Mouse (Mus musculus): ENCODE results near the gene Foxb1.

The Foxb1 gene

DNA sequence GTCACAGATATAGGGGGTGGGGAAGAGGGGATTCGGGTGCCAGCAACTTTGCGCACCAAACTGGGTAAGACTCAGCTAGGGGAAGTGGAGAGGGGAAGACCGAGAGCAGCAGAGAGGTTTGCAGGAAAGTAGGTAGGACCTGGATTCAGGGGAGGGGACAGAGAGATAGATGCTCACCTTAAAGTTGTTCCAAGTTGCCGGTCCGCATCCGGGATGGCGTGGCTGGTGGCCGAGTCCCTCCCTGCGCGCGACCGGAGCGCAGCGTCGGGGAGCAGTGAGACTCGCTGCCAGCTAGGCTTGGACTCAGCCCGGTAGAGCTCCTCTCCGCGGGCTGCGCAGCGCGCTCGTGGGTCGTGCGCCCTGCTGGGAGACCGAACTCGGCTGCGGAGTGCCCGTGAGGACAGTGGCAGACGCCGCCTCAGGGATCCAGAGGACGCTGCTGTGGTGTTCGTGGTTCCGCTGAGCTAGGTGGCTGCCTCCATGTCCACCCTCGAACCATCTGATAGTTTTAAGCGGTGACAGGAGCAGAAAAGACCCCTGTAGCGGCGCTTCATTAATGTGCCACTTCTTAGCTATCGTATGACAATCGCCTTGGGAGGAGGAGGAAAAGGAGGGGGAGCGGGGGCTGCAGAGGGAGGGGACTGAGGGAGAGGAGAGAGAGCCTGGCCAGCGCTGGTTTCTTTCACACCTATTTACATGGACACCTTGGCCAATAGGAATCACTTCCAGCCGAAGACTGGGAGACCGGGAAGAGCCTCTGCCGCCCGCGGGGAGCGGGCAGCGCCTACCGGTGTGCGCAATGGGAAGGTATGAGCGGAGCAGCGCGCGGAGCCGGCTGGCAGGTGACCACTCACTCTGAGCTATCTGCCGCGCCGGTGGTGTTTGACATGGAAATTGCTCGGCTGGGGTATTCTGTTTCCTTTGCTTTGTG is at the start of gene Foxb1:
Gene Foxb1, minus strand, starts transcription at position 570 of the 931 bp plus-strand sequence.
- in situ Hi-C loops (cut with MboI; ENCODE audit: low pct_unique_long_range_greater_than_20kb in 1 of 2, low sequenced_read_pairs in 2 of 2, unreplicated experiment in 1 of 2), result no loop called here

GRCm38 (mm10) chr9:69790562-69790961 is 29.8 kb upstream of the Foxb1 start:
- in situ Hi-C loops (cut with MboI; ENCODE audit: low pct_unique_long_range_greater_than_20kb in 1 of 2, low sequenced_read_pairs in 2 of 2, unreplicated experiment in 1 of 2), result no loop called here

DNA sequence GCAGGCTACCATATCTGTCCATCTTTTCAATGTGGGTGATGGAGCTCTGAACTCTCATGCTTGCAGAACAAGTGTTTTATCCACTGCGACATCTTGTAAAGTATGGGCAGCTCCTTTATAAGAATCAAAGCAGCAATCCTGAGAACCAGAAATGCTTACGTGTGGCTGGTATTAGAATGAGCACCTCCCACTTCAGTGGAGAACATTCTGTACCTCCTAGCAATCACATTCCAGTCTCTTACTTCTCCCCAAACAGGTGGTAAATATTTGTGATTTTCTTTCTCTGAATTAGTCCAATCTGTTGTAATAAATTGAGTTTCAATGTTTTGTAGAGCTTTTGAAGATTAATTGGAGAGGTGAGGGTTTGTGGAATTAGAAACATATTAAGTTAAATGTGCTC is 19.3 kb upstream of the Foxb1 start:
- in situ Hi-C loops (cut with MboI; ENCODE audit: low pct_unique_long_range_greater_than_20kb in 1 of 2, low sequenced_read_pairs in 2 of 2, unreplicated experiment in 1 of 2), result no loop called here

- in situ Hi-C loops (cut with MboI; ENCODE audit: low pct_unique_long_range_greater_than_20kb in 1 of 2, low sequenced_read_pairs in 2 of 2, unreplicated experiment in 1 of 2), result no loop called here
Observed at GRCm38 (mm10) chr9:69769949-69770585, 9.3 kb upstream of the Foxb1 start.

DNA sequence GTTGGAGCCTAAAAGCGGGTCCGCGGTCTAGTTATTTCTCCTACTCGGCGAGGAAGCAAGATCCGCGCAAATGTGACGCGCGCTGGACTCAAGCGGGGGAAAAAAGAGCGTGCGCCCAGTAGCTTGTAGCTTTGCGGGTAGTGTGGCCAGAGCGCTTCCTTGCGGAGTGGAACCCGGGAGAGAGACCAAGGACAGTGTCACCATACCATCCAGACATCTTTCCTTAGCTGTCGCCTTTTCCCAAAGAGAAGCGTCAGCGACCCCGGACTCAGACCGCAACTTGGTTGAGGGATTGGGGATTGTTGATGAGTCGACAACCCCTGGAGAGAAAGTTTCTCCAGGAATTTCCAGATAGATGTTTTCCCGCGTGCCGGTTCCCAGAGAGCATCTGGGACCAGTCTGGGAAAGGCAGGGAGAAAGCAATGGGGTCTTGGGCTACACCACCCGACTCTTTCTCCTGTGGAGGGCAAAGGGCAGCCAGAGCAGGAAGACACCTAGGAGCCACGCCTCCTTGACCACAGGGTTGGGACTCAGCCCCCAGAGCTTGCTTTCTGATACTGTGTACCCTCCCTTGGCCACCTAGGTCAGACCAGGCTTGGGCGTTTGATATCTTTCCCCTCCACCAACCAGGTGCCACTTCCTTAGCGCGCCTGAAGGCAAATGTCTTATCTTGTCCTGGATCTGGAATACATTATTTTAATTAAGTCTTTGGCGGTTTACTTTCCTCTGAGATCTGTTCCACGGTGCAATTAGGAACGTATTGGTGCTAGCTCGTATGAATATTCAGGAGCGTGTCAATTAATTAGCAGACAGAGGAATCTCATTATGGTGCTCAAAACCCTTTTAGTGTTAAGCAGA is 8.6 kb upstream of the Foxb1 start:
- in situ Hi-C loops (cut with MboI; ENCODE audit: low pct_unique_long_range_greater_than_20kb in 1 of 2, low sequenced_read_pairs in 2 of 2, unreplicated experiment in 1 of 2), result no loop called here

- in situ Hi-C loops (cut with MboI; ENCODE audit: low pct_unique_long_range_greater_than_20kb in 1 of 2, low sequenced_read_pairs in 2 of 2, unreplicated experiment in 1 of 2), result no loop called here
Observed at GRCm38 (mm10) chr9:69768136-69768875, 7.6 kb upstream of the Foxb1 start.

- in situ Hi-C loops (cut with MboI; ENCODE audit: low pct_unique_long_range_greater_than_20kb in 1 of 2, low sequenced_read_pairs in 2 of 2, unreplicated experiment in 1 of 2), result no loop called here
Observed at GRCm38 (mm10) chr9:69767421-69767820, 6.7 kb upstream of the Foxb1 start.

GRCm38 (mm10) chr9:69766936-69767335 is 6.2 kb upstream of the Foxb1 start:
- in situ Hi-C loops (cut with MboI; ENCODE audit: low pct_unique_long_range_greater_than_20kb in 1 of 2, low sequenced_read_pairs in 2 of 2, unreplicated experiment in 1 of 2), result no loop called here

DNA sequence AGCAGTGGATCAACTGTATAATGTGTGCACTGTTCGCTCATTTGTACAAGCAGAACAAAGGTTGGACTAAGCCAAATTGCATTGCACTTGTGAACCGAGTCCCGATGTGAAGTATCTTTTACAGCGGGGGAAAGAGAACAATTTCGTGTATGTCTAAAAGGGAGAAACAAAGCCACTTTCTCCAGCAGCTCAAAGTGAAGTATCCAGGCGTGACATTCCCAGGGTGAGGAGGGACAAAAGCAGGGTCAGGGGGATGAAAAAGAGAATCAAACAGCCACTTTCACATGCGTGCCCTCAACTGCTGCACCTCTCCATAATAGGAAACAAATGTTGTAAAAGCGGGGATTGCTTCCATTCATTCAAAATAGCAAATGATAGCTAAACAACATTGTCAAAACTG is 5.6 kb upstream of the Foxb1 start:
- in situ Hi-C loops (cut with MboI; ENCODE audit: low pct_unique_long_range_greater_than_20kb in 1 of 2, low sequenced_read_pairs in 2 of 2, unreplicated experiment in 1 of 2), result no loop called here

DNA sequence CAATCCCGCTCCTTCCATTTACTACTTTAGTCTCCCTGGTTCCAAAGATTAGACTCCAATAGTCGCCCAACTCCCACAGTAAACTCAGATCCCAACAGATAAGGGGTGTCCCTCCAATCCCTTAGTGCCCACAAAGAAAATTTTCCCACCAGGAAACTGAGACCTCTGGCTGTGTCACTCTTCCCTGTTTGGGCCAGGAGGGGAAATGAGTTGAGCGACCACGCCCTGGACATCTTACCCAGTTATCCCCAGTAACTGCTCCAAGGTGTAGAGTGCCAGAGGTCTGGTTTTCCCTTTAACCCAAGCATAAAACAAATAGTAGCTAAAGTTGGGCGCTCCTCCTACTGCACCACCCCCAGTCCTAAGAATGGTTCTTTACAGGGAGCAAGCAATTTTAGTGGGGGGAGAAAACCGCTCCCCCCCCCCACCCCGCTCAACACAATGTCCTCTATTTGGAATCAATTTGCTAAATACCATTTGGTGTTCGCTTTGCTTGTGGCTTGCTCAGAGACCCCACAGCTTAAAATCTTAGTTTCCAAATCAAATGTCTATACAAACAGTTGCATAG is 4.8 kb upstream of the Foxb1 start:
- in situ Hi-C loops (cut with MboI; ENCODE audit: low pct_unique_long_range_greater_than_20kb in 1 of 2, low sequenced_read_pairs in 2 of 2, unreplicated experiment in 1 of 2), result no loop called here

- in situ Hi-C loops (cut with MboI; ENCODE audit: low pct_unique_long_range_greater_than_20kb in 1 of 2, low sequenced_read_pairs in 2 of 2, unreplicated experiment in 1 of 2), result no loop called here
Observed at GRCm38 (mm10) chr9:69764586-69765482, 4.1 kb upstream of the Foxb1 start.

DNA sequence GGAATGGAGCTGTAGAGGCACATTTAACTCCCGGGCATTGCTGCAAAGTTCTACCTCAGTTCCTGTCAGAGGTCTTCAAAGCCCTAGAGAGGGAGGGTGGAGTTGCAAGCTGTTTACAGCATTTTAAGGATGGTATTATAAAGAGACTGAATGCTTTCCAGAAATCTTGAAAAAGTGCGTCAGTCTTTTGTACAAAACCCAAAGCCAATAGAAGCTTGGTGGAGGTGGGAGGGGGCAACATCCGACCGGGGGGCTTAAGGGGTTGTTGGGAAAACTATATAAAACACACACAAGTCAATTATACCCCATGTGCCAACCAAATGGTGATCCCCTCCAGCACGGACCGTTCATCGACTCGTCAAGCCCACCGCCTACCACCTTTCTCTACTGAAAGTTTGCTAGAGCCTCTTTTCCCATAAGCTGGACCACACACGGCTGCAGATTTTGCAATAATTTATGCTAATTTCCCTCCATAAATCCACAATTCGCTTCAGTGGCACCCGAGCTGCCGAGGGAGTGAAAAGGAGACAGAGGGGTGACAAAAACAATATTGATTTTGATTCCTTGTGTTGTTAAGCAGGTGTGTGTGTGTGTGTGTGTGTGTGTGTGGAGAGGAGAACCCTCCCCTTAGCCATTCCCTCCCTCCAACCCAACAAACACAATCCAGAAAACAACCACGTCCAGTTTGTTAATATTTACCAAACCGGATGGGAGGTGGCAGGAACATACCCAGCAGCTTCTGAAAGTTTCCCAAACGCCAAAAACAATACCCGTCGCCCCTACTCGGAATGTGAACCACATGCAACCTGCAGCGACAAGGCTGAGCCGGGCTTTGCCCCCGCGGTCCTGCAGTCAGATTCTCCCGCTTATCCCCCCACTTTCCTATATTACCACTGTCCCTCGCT is 3.2 kb upstream of the Foxb1 start:
- in situ Hi-C loops (cut with MboI; ENCODE audit: low pct_unique_long_range_greater_than_20kb in 1 of 2, low sequenced_read_pairs in 2 of 2, unreplicated experiment in 1 of 2), result no loop called here

- in situ Hi-C loops (cut with MboI; ENCODE audit: low pct_unique_long_range_greater_than_20kb in 1 of 2, low sequenced_read_pairs in 2 of 2, unreplicated experiment in 1 of 2), result no loop called here
Observed at GRCm38 (mm10) chr9:69762703-69763102, 2.0 kb upstream of the Foxb1 start.

- in situ Hi-C loops (cut with MboI; ENCODE audit: low pct_unique_long_range_greater_than_20kb in 1 of 2, low sequenced_read_pairs in 2 of 2, unreplicated experiment in 1 of 2), result no loop called here
Observed at GRCm38 (mm10) chr9:69762221-69762620, 1.5 kb upstream of the Foxb1 start.

DNA sequence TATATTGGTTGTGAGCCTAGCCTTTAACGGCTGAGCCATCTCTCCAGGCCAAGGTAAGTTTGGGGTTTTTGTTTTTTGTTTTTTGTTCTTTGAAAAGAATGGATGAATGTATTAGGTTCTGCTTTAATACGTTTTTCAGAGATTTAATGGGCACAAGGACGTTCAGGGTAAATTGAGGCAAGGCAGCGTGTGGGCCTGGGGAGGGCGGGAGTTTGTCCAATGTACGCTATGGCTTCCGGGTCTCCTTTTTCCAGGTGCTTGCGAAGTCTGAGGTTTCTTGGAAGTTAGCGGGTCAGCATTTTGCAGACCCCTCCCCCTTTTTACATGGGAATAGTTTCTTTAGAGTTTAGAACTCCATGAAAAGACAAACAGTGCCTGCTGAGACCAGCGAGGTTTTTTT is 829 bp upstream of the Foxb1 start:
- in situ Hi-C loops (cut with MboI; ENCODE audit: low pct_unique_long_range_greater_than_20kb in 1 of 2, low sequenced_read_pairs in 2 of 2, unreplicated experiment in 1 of 2), result no loop called here

DNA sequence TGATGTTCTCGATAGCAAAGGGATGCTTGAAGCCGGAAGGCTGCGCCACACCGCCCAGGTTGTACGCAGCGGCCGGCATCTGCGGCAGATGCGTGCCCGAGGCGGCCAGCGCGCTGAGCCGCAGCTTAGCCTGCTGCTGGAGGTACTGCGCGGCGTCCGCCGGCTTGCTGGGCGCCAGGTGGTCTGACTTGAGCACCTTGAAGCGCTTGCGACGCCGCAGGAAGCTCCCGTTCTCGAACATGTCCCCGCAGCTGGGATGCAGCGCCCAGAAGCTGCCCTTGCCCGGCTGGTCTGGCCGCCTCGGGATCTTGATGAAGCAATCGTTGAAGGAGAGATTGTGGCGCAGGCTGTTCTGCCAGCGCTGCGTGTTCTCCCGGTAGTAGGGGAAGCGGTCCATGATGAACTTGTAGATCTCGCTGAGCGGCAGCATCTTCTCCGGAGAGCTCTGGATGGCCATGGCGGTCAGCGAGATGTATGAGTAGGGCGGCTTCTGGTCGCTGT is 969 bp downstream of the Foxb1 start:
- in situ Hi-C loops (cut with MboI; ENCODE audit: low pct_unique_long_range_greater_than_20kb in 1 of 2, low sequenced_read_pairs in 2 of 2, unreplicated experiment in 1 of 2), result no loop called here
